Mouse (Mus musculus) adrenal gland, adult (tissue): ENCODE measurements at regions not wholly inside any gene's neighbourhood (a gene's known extent, or its start where the extent isn't known, plus 50 kb on each side); places are given as distances from the start of the nearest gene placed in this dataset.
"Not testable (repeated sequence)": the region's sequence is repeated elsewhere in the genome, so short reads cannot be mapped to it uniquely, and the experiment has no call there.

Source experiments
- DNase-seq, 2 experiments: peaks; one replicate each; pipeline ENCODE4 v3.0.0; 2022 to 2023; ENCODE audit warnings: low spot score in 1 of 2; ENCODE audit not compliant: inconsistent age in 2 of 2

GRCm38 (mm10) chr8:42442786-42443185 lies 698.5 kb downstream of the Triml1 start:
- DNase-seq, result peak in 1 of 2 experiments; percentile 10

DNA sequence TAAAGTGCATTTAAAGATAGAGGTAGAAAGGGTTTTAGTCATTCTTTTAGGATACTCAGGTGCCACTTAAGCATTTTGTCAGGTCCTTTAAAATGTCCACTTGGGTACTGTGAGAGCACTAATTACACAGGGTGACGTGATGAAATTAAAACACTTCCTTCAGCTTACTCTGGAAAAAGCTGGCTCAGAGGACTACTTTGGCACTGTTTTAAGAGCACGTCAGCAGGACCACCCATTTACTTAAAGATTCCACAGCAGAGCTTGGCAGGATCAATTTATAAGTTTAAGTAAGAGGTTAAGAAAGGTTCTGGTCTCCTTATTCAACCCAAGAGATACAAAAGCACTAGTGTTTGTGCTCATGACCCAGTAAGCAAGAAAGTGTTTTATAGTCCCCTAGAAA lies 738.7 kb downstream of the Triml1 start:
- no peak for DNase-seq

GRCm38 (mm10) chr8:42396886-42397285 lies 744.4 kb downstream of the Triml1 start:
- no peak for DNase-seq

GRCm38 (mm10) chr8:42388816-42389215 lies 752.5 kb downstream of the Triml1 start:
- DNase-seq, result no peak

- no peak for DNase-seq
Observed at GRCm38 (mm10) chr8:42348073-42348603, 793.1 kb downstream of the Triml1 start.

DNA sequence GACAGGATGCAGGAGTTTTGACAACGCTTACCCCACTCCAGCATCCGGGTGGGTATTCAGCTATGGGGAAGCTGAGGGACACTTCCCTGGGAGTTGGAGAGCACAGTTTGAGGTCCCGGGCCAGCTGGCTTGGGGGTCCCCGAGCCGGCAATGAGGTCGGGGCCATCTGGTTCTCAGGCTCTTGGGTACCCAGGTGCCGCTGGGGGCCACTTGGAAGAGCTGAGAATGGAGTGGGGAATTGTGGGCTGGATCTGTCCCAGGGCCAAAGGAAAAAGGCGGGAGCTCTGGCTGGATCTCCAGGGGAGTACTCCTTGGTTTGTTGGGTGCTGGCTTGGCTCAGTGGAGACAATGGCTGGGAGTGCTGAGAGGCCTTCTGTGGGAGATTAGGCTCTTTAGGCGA lies 806.6 kb downstream of the Triml1 start:
- DNase-seq, result no peak

- DNase-seq, result no peak
Observed at GRCm38 (mm10) chr8:42324663-42325062, 816.6 kb downstream of the Triml1 start.

DNA sequence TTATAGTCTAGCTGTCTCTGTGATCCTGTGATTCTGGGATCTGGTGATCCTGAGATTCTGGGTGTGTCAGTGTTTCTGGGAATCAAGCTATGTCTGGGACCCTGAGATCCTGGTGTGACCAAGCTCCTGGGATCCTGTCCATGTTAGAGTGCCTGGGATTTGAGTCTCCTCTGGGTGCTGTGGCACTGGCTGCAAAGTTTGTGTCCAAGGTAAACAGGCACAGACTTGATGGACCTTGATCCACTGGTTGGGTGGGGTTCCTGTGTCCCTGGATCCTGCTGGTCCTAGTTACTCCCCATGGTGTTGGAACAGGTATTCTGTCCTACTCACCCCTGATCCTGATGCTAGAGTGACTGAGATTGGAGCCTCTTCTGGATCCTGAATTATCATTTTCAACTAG lies 818.4 kb downstream of the Triml1 start:
- DNase-seq, result no peak

DNA sequence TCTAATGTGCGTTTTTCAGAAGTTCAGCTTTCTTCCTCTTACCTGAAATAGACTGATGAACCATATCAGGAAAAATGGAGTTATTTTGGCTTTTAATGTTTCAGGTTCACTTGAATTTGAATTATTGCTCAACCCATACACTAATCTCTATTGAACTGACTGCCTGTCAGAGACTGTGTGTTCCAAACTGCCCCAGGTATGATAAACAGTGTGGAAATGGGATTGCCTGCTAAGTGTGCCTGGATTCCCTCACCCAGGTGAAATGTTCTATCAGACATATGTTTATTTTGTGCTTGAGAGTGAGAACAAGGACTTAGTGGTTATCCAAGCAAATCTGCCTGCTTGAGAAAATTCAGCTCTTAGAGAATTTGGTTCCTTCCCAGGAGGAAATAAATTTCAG lies 830.2 kb downstream of the Triml1 start:
- no peak for DNase-seq

GRCm38 (mm10) chr8:42291392-42291791 lies 849.9 kb downstream of the Triml1 start:
- no peak for DNase-seq

DNA sequence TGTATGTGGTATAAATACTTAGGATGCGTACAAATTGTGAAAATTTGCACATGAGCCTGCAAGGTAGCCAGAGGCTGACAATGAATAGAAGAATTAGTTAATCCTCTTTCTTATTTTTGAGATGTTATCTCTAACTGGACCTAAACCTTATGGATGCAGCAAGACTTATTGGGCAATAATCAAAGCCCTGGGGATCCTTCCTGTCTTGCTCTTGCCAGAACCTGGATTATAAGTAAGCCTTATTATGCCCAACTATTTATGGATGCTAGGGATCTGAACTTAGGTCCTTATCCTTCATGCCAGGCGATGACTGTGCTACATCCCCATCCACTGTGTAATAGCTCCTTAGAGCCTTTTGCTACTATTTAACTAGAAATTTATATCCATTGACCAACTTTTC lies 859.3 kb downstream of the Triml1 start:
- no peak for DNase-seq

DNA sequence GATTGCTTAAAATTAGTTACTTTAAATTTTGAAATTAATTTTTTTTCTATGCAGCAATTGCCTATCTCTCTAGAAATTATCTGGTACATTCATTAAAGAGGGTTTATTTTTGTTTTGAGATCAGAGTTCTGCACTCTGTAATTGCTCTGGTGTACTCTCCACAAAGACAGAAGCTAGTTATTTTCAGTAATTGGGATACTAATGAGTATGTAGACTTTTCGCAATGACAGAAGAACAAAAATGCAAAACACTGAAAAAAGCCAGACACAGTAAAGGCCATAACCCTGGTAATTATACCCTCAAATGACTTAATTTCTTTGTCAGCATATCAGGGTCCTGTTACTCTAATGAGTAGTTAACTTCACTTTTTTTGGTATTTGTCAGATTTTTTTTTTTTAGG lies 836.5 kb upstream of the Frg1 start:
- DNase-seq, result no peak

DNA sequence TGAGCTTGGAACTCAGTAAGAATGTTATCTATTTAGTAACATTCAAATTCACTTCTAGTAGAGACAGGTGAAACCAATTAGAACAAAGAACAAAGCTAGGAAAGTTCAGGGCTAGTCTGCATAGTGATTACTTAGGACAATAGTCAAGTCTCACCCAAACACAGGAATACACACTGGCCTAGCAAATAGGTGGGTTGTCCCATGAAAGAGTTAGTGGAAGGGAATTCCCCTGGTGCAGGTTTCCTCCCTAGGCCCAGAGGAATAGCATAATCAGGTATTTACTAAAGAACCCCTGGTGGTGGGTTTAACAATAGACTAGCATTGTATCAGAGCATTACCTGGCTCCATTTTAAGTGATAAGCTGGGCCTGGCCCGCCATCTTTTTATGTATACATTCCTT lies 825.4 kb upstream of the Frg1 start:
- not testable (repeated sequence) for DNase-seq

DNA sequence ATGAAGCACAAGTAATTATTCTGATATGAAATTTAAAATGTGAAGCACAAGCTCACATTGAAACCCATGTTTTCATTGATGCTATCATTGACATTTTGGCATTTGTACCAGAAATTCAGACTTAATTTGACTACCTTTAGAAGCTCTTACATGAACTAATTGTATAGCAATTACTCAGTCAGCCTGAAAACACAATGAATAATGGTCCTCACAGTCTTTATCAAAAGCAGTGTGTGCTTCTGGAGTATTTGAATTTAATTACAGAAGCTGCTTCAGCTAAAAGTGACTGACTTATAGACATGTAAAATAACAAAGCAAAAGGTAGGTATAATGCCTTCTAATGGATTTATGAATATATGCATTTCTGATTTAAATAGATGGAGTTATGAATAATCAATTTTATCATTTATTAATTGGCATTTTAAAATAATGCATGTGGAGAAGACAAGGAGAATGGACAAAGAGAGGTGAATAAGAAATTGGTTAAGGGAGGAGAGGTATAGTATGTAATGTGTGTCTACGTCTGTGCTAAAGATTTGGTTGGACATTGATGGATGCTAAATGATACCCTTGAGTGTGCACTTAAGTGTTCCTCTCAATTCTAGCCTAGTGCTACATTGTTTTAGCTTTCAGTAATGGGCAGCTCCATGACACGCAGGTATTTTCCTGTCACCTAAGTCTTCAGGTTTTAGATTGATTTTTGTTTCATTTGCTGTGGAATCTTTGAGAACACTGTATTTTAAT lies 803.2 kb upstream of the Frg1 start:
- DNase-seq, result no peak

DNA sequence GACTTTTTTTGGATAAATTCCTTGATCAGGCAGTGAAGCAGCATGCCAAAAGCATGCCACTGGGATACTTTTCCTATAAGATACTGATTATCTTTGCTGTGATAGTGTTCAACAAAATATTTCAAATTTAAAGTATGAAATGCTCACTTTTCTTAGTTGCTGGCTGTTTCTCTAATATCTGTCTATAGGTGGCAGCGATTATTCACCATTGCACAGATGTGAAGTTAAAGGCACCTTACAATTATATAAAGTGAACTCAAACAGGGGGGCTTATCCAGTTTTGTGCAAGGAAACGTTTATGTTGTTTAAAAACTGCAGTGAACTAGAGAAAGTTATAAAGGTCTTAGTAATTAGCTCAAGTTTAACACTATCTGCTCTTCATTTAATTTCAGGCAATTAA lies 794.1 kb upstream of the Frg1 start:
- no peak for DNase-seq

DNA sequence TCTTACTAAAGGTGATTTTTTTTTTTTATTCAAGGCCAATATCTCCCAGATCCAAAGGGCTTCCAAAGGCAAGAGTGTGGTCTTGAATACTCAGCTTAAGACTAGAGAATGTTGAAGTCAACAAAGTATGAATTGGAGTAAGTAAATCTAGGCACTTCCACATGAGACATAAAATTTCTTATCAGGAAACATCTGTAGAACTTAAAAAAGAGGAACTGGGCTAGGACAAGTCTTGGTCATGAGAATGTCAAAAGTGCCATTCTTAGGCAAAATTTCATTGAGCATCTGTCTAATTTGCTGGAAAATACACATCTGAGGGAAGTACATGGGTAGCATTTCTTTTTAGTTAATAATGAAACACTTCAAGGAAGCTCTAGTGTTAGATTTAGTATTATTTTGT lies 793.1 kb upstream of the Frg1 start:
- DNase-seq, result no peak

DNA sequence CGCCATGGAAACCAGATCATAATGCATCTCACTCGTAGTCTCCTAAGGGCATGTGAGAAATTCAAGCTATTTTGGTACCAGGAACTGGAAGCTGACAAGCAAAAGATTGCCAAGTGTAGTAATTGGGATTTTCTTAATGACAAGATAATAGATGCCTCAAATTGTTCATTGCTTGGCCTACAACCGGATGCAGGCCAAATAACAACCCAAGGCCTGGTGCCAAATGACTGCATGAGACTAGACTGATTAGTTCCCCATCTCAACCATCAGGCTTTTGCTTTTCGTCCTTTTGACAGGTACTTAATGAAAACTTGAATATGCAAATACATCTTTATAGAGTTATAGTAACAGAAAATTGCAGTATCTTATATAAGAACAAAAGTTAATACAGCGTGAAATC lies 780.4 kb upstream of the Frg1 start:
- no peak for DNase-seq

- DNase-seq, result no peak
Observed at GRCm38 (mm10) chr8:42193902-42194550, 777.2 kb upstream of the Frg1 start.

- DNase-seq, result no peak
Observed at GRCm38 (mm10) chr8:42187083-42187482, 770.2 kb upstream of the Frg1 start.

- DNase-seq, result no peak
Observed at GRCm38 (mm10) chr8:42183288-42183878, 766.5 kb upstream of the Frg1 start.

- DNase-seq, result no peak
Observed at GRCm38 (mm10) chr8:42162441-42162840, 745.6 kb upstream of the Frg1 start.

- no peak for DNase-seq
Observed at GRCm38 (mm10) chr8:42157006-42157405, 740.1 kb upstream of the Frg1 start.
